Mouse (Mus musculus) bone marrow macrophage, adult 2 months (primary cell): ENCODE measurements around the gene Aldh3a2.

Source experiments
- CTCF ChIP-seq: IDR thresholded peaks from 2 replicates; pipeline ENCODE4 v1.5.1; 2012; ENCODE audit warnings: low read depth, mild to moderate bottlenecking, low read length, moderate library complexity
- POLR2A ChIP-seq: IDR thresholded peaks from 2 replicates; pipeline ENCODE4 v1.6.1; 2012; ENCODE audit warnings: mild to moderate bottlenecking, low read depth, low read length, borderline replicate concordance

DNA sequence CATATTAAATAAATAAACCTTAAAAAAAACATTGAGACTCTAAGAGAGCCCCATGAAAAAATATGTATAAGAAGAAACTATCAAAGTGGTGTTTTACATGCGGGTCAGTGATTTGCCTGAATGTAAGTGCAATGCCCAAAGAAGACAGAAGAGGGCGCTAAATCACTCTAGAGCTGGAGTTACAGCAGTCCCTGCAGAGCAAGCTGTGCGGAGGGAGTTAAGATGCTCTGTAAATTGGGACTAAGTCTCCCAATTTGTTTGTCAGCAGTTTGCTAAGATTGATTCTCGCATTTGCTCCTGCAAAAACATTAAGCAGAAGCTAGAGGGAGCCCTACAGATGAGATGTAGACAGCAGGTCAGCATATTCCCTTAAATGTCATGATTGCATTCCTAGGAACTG lies 38.1 kb upstream of the Aldh3a2 start:
- TF ChIP-seq CTCF (no peak), POLR2A (no peak)
